Mouse (Mus musculus) lung, postnatal 0 days (tissue): ENCODE measurements around the gene Phf1.
A peak's percentile ranks its signal among the peaks of the same experiment; 100 is the strongest.

Experiments used
- CTCF ChIP-seq: IDR thresholded peaks from 2 replicates; pipeline ENCODE4 v1.5.1; 2016; ENCODE audit warnings: antibody characterized with exemption, mild to moderate bottlenecking
- EP300 ChIP-seq: IDR thresholded peaks from 2 replicates; pipeline ENCODE4 v1.6.1; 2016; ENCODE audit warnings: antibody characterized with exemption, mild to moderate bottlenecking, control low read depth

- TF ChIP-seq CTCF (peak; percentile 55), EP300 (no peak)
These were observed 13.7 kb downstream of the Phf1 start for GRCm38 (mm10) chr17:26946567-26946966.
